Comparison of ENCODE assay signal across 12 mouse cellular contexts in the genomic region with DNA sequence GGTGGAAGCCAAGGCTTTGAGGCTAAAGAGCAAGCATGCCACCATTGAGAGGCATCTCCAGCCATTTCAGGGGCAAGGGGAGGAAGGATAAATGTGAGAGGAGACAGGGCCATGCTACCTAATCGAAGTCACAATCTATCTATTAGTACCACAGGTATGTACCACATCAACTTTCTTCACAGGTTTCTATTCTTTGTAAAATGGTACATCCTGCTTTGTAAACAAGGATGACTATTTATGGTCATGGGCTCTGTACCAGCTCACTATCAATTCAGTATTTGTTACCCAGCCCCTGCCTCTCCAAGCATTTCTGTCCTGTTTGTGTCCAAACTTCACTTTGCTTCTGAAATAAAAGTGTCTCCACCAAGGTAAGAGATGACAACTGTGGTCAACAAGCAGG.
"Had no signal": no experiment of that assay in that cellular context is flagged by ENCODE, and none has a peak within 500 bp of the region (broad histone marks: within the 10 kb centered on the region; RNA-seq: fewer than 3 reads in every experiment).

No protein-coding gene starts in this region.

- H3K27me3 ChIP-seq: kidney, embryonic 15.5 days; liver, embryonic 13.5 days; stomach, embryonic 15.5 days had no signal

- H3K27ac ChIP-seq: kidney, embryonic 15.5 days; left cerebral cortex, adult 2 months; liver, embryonic 13.5 days; stomach, embryonic 15.5 days had no signal

- H3K4me3 ChIP-seq: kidney, embryonic 15.5 days; left cerebral cortex, adult 2 months; liver, embryonic 13.5 days; stomach, embryonic 15.5 days had no signal

- DNase-seq: kidney, adult 2 months; kidney, postnatal 14 days; kidney, postnatal 4 days; liver, embryonic 13.5 days; lung, adult 2 months; lung, postnatal 14 days; lung, postnatal 4 days; midbrain, embryonic 14.5 days; thymus, postnatal 25 days had no signal

- H3K36me3 ChIP-seq: kidney, embryonic 15.5 days; liver, embryonic 13.5 days; stomach, embryonic 15.5 days had no signal
